Mouse (Mus musculus): ENCODE results near the gene Rtn2.
A peak's percentile ranks its signal among the peaks of the same experiment; 100 is the strongest.

Rtn2 gene

GRCm38 (mm10) chr7:19320637-19321036 lies 38.2 kb downstream of the Rtn2 start:
- no peak for DNase-seq

- DNase-seq = no peak
Observed at GRCm38 (mm10) chr7:19321464-19321863, 39.0 kb downstream of the Rtn2 start.

GRCm38 (mm10) chr7:19322489-19322888 lies 40.1 kb downstream of the Rtn2 start:
- no peak for DNase-seq

GRCm38 (mm10) chr7:19324221-19324620 lies 41.8 kb downstream of the Rtn2 start:
- DNase-seq = no peak

- no peak for DNase-seq
Observed at GRCm38 (mm10) chr7:19325262-19326199, 43.1 kb downstream of the Rtn2 start.

- DNase-seq = peak; percentile 95
Observed at GRCm38 (mm10) chr7:19326359-19326758, 43.9 kb downstream of the Rtn2 start.

GRCm38 (mm10) chr7:19327128-19327527 lies 44.7 kb downstream of the Rtn2 start:
- peak; percentile 94 for DNase-seq

- no peak for DNase-seq
Observed at GRCm38 (mm10) chr7:19327782-19328181, 45.4 kb downstream of the Rtn2 start.

- DNase-seq = no peak
Observed at GRCm38 (mm10) chr7:19328425-19328824, 46.0 kb downstream of the Rtn2 start.

- DNase-seq = no peak
Observed at GRCm38 (mm10) chr7:19331910-19332309, 49.5 kb downstream of the Rtn2 start.

- DNase-seq = peak; percentile 72
Observed at GRCm38 (mm10) chr7:19332709-19333352, 50.4 kb downstream of the Rtn2 start.

- DNase-seq = no peak
Observed at GRCm38 (mm10) chr7:19335583-19335982, 53.2 kb downstream of the Rtn2 start.

GRCm38 (mm10) chr7:19337122-19337521 lies 54.7 kb downstream of the Rtn2 start:
- DNase-seq = no peak

GRCm38 (mm10) chr7:19338060-19338459 lies 55.6 kb downstream of the Rtn2 start:
- no peak for DNase-seq

- DNase-seq = no peak
Observed at GRCm38 (mm10) chr7:19338596-19338995, 56.2 kb downstream of the Rtn2 start.

- no peak for DNase-seq
Observed at GRCm38 (mm10) chr7:19341250-19341649, 58.8 kb downstream of the Rtn2 start.

- DNase-seq = peak; percentile 30
Observed at GRCm38 (mm10) chr7:19341761-19342409, 59.5 kb downstream of the Rtn2 start.

GRCm38 (mm10) chr7:19342481-19343027 lies 60.1 kb downstream of the Rtn2 start:
- peak; percentile 88 for DNase-seq

GRCm38 (mm10) chr7:19343210-19343808 lies 60.9 kb downstream of the Rtn2 start:
- peak; percentile 76 for DNase-seq

GRCm38 (mm10) chr7:19344237-19344847 lies 61.9 kb downstream of the Rtn2 start, which contains the start of gene Ercc1:
Ercc1 (plus strand) TSS chr7:19344778.
- DNase-seq = peak; percentile 23

- peak; percentile 98 for DNase-seq
Observed at GRCm38 (mm10) chr7:19344938-19345471, 62.6 kb downstream of the Rtn2 start.
